Mouse (Mus musculus) hindbrain, embryonic 12.5 days (tissue): ENCODE measurements around the gene Htt. TPM values are rescaled to one million over a fixed set of nuclear protein-coding genes. Genes with fewer than 3 reads are reported as not detected.
A peak's percentile ranks its signal among the peaks of the same experiment; 100 is the strongest.

Source experiments
- ATAC-seq: fragments of 200-750 bp; cut with Nextera tagmentation; 2 replicates; pipeline ENCODE4 v1.8.0; 2017; ENCODE audit warnings: moderate TSS enrichment; ENCODE audit not compliant: low FRiP score
- H3K27ac ChIP-seq: fragments of 300-500 bp; sonication (generic); 2 replicates; pipeline ENCODE4 v1.5.1; 2016; ENCODE audit warnings: mild to moderate bottlenecking
- H3K27me3 ChIP-seq: fragments of 300-500 bp; sonication (generic); 2 replicates; pipeline ENCODE4 v1.6.1; 2016; ENCODE audit warnings: mild to moderate bottlenecking
- H3K36me3 ChIP-seq: fragments of 300-500 bp; sonication (generic); 2 replicates; pipeline ENCODE4 v1.6.1; 2016; ENCODE audit warnings: mild to moderate bottlenecking
- H3K4me1 ChIP-seq: fragments of 300-500 bp; sonication (generic); 2 replicates; pipeline ENCODE4 v1.6.1; 2016
- H3K4me2 ChIP-seq: fragments of 300-500 bp; sonication (generic); replicated peaks from 2 replicates; pipeline ENCODE4 v1.6.1; 2016; ENCODE audit warnings: mild to moderate bottlenecking
- H3K4me3 ChIP-seq: fragments of 300-500 bp; sonication (generic); 2 replicates; pipeline ENCODE4 v1.5.1; 2016; ENCODE audit warnings: mild to moderate bottlenecking
- H3K9ac ChIP-seq: fragments of 300-500 bp; sonication (generic); 2 replicates; pipeline ENCODE4 v1.6.1; 2016; ENCODE audit warnings: mild to moderate bottlenecking, moderate library complexity
- H3K9me3 ChIP-seq: fragments of 300-500 bp; sonication (generic); replicated peaks from 2 replicates; pipeline ENCODE4 v1.6.1; 2016; ENCODE audit warnings: mild to moderate bottlenecking
- WGBS: fragments of 180-500 bp; shearing (Covaris S2); methylation state at CpG from one replicate; pipeline ENCODE4 v1.1.7; 2016; 5-methylcytosine and 5-hydroxymethylcytosine counted together
- polyA plus RNA-seq: library from polyadenylated mRNA; unstranded; fragments of >200 nt; fragmentation: Nextera tagmentation; extraction: Ambion mirVana; gene quantifications from 2 replicates; pipeline ENCODE4 v1.2.1, GENCODE M21; 2016

Htt gene
- polyA plus RNA-seq, 1 experiment from 2014 or later, result 20.3 TPM

DNA sequence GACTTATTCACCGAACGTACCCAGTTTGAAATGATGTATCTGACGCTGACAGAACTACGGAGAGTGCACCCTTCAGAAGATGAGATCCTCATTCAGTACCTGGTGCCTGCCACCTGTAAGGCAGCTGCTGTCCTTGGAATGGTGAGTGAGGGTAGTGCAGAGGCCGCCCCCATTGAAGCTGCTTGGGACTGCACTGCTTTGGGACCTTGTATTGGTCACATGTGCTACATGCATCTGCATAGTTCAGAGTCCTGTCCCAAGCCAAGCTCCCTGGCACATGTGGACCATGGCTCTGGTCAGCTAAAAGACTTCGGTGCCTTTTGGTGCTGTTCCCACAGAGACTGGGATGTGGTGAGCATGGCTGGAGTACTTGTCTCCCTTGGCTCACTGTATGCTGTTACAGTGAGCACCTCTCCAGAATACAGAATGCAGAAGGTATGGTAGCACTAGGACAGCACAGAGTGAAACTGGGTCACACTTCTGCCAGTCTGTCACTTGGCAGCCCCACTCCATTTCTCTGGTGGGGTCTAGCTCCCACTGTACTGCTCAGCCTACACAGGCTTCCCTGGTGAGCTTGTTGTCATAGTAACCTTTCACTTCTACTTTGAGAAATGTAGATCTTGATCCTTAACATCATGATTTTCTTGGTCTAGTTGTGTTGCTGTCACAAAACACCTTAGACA lies 138.4 kb downstream of the Htt start:
- Histone ChIP-seq H3K4me3 (no peak overlapping the region), H3K36me3 (peaks cover 81% of the 10 kb centered on the region), H3K4me2 (no peak overlapping the region), H3K9me3 (no peaks in the 10 kb centered on the region), H3K4me1 (no peaks in the 10 kb centered on the region), H3K9ac (no peak overlapping the region), H3K27ac (no peak overlapping the region), H3K27me3 (no peaks in the 10 kb centered on the region)
- 94% methylated on average over 6 of the region's 6 CpGs for WGBS
- ATAC-seq, result no peak

DNA sequence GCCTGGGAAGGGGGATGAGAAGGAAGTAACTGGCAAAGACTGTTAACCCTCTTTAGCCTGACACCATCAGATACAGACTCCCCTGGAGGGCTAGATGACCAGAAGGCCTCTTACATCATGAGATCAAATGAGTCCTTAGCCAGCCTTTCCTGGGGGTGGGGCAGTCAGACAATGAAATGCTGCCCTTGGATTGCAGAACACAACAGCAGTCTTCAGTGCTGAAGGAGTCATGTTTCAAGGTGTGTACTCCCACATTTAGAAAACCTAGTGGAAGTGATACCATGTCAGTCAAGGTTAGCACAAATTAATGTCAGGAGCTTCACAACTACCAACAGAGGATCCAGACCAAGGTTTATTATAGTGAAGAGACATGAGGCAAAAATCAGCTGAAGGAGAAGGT lies 140.8 kb downstream of the Htt start:
- Histone ChIP-seq H3K27me3 (no peaks in the 10 kb centered on the region), H3K27ac (no peak overlapping the region), H3K4me1 (no peaks in the 10 kb centered on the region), H3K9ac (no peak overlapping the region), H3K4me2 (no peak overlapping the region), H3K9me3 (no peaks in the 10 kb centered on the region), H3K4me3 (no peak overlapping the region), H3K36me3 (peaks cover 88% of the 10 kb centered on the region)
- no peak for ATAC-seq

- H3K27ac ChIP-seq, result no peak overlapping the region
- H3K9ac ChIP-seq, result no peak overlapping the region
- H3K36me3 ChIP-seq, result peaks cover 87% of the 10 kb centered on the region
- no peak overlapping the region for H3K4me2 ChIP-seq
- H3K4me3 ChIP-seq, result no peak overlapping the region
- H3K9me3 ChIP-seq, result no peaks in the 10 kb centered on the region
- H3K27me3 ChIP-seq, result no peaks in the 10 kb centered on the region
- no peaks in the 10 kb centered on the region for H3K4me1 ChIP-seq
- 95% methylated on average over 5 of the region's 5 CpGs for WGBS
- no peak for ATAC-seq
These were observed 141.4 kb downstream of the Htt start for GRCm38 (mm10) chr5:34902811-34903385.

DNA sequence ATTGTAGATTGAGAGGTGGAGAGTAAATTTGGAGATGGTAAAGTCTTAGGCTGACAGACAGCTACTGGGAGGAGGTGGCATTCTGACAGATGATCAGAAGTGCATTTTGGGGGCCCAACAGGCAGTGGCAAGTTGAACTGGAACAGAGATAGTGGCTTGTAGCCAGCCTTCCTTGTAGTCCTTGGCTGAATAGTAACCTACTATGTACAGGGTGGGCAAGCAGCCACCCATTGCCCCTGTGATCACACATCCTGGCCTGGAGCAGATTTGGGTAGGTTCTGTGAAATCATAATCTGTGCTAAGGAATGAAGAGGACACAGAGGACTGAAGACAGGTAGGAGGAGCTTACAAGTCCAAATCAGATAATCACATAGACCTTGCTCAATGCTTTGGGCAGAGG lies 142.9 kb downstream of the Htt start:
- H3K36me3 ChIP-seq, result peaks cover 86% of the 10 kb centered on the region
- H3K27me3 ChIP-seq, result no peaks in the 10 kb centered on the region
- no peaks in the 10 kb centered on the region for H3K9me3 ChIP-seq
- no peak overlapping the region for H3K4me3 ChIP-seq
- no peak for ATAC-seq
- no peaks in the 10 kb centered on the region for H3K4me1 ChIP-seq
- no peak overlapping the region for H3K27ac ChIP-seq
- no peak overlapping the region for H3K9ac ChIP-seq
- H3K4me2 ChIP-seq, result no peak overlapping the region

DNA sequence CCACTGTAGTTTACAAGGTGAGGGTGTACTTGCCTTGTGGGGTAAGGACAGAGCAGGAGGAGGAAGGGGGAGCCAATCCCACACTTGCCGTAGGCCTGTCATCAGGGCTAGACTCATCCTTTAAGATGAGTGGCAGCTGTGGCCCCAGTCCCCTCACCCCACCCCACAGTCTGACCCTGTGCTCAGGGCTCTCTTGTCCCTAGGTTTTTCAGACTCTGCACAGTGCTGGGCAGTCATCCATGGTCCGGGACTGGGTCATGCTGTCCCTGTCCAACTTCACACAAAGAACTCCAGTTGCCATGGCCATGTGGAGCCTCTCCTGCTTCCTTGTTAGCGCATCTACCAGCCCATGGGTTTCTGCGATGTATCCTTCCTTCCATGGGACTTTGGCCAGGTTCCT lies 145.7 kb downstream of the Htt start:
- ATAC-seq, result no peak
- Histone ChIP-seq H3K27me3 (no peaks in the 10 kb centered on the region), H3K9ac (no peak overlapping the region), H3K4me3 (no peak overlapping the region), H3K27ac (no peak overlapping the region), H3K36me3 (peaks cover 78% of the 10 kb centered on the region), H3K4me1 (no peaks in the 10 kb centered on the region), H3K4me2 (no peak overlapping the region), H3K9me3 (no peaks in the 10 kb centered on the region)
- 92% methylated on average over 4 of the region's 4 CpGs for WGBS

DNA sequence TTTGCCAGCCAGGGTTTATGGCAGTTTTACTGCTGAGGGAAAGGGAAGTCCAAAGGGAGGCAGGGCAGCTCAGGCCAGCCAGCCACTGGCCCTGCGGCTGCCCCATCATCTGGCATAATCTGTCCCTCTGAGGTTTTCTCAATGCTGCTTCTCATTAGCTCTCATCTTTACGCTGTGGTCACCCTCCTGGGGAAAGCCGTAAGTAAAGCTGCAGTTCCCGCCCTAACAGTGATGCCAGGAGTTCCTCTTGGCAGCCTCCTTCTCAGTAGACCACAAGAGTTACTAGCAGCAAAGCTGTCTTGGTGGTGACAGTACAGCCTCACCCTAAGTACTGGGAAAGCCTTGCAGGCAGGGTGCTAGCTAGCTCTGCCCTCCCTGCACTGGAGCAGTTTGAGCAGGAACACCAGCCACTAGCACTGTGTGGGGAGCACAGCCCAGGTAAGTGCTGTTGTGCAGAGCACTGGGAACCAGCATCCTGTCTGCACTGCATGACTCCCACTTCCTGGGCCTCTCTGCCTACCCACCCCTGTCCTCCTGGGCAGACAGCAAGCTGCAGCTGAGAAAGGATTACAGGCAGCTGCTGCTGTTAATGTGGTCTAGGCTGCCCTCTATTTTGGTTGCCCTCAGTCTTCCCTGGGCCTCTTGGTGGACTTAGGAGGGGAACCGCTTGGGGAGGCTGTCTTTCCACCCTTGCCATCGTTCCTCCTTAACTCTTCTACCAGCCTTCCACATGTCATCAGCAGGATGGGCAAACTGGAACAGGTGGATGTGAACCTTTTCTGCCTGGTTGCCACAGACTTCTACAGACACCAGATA lies 146.6 kb downstream of the Htt start, which contains the start of gene Msantd1:
Gene Msantd1, plus strand, starts transcription at position 103 of the 816 bp plus-strand sequence.
- Histone ChIP-seq H3K4me3 (no peak within 1 kb of the TSS), H3K9ac (no peak within 1 kb of the TSS; the same call in 1 of the 2 replicates), H3K4me2 (no peak within 1 kb of the TSS), H3K4me1 (no peaks in the 10 kb centered on the region), H3K9me3 (no peaks in the 10 kb centered on the region), H3K36me3 (peaks cover 73% of the 10 kb centered on the region), H3K27ac (0 out of 2 replicates have a peak within 1 kb of the TSS, but pooled peaks have one; percentile 8), H3K27me3 (no peaks in the 10 kb centered on the region)
- ATAC-seq, result no peak
- WGBS, result 85% methylated on average over 6 of the region's 6 CpGs

GRCm38 (mm10) chr5:34908726-34909633 lies 147.4 kb downstream of the Htt start:
- H3K27ac ChIP-seq, result no peak overlapping the region
- no peaks in the 10 kb centered on the region for H3K4me1 ChIP-seq
- H3K36me3 ChIP-seq, result peaks cover 68% of the 10 kb centered on the region
- H3K4me3 ChIP-seq, result no peak overlapping the region
- H3K4me2 ChIP-seq, result no peak overlapping the region
- WGBS, result 82% methylated on average over 9 of the region's 9 CpGs
- H3K27me3 ChIP-seq, result no peaks in the 10 kb centered on the region
- H3K9ac ChIP-seq, result no peak overlapping the region
- H3K9me3 ChIP-seq, result no peaks in the 10 kb centered on the region
- no peak for ATAC-seq

GRCm38 (mm10) chr5:34909634-34910503 lies 148.3 kb downstream of the Htt start:
- no peak overlapping the region for H3K4me3 ChIP-seq
- ATAC-seq, result no peak
- 97% methylated on average over 1 of the region's 1 CpGs for WGBS

GRCm38 (mm10) chr5:34910504-34910815 lies 148.9 kb downstream of the Htt start:
- Histone ChIP-seq H3K4me1 (no peaks in the 10 kb centered on the region), H3K27ac (no peak overlapping the region), H3K4me3 (no peak overlapping the region), H3K27me3 (no peaks in the 10 kb centered on the region), H3K9me3 (no peaks in the 10 kb centered on the region), H3K4me2 (no peak overlapping the region), H3K9ac (no peak overlapping the region), H3K36me3 (peaks cover 53% of the 10 kb centered on the region)
- 86% methylated on average over 4 of the region's 4 CpGs for WGBS
- no peak for ATAC-seq

More at GRCm38 (mm10) chr5:34909634-34910503, 148.3 kb downstream of the Htt start:
- Histone ChIP-seq H3K4me2 (no peak overlapping the region), H3K9ac (no peak overlapping the region), H3K27ac (no peak overlapping the region), H3K9me3 (no peaks in the 10 kb centered on the region), H3K36me3 (peaks cover 59% of the 10 kb centered on the region), H3K27me3 (no peaks in the 10 kb centered on the region), H3K4me1 (no peaks in the 10 kb centered on the region)

DNA sequence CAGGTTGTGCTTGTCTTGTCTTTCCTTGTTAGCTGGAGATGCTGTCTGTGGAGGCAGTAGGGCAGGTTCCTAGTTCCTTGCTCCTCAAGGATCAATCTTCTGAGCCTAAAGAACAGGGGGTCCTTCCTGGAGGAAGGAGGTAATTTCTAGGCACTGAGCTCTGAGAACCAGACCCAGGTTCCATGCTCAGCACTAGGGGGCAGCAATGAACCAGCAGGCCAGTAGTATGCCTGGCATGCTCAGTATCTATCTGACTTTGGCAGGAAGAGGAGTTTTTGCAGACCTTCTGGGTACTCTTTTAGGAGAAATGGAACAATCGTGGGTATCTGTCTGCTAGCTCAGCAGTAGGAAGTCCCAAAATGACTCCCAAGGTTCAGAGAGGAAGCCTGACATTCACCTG lies 154.3 kb downstream of the Htt start:
- Histone ChIP-seq H3K4me3 (no peak overlapping the region), H3K27ac (no peak overlapping the region), H3K36me3 (peaks cover 7% of the 10 kb centered on the region; the same call in 1 of the 2 replicates), H3K9ac (no peak overlapping the region), H3K9me3 (no peaks in the 10 kb centered on the region), H3K4me1 (peaks cover 12% of the 10 kb centered on the region), H3K4me2 (no peak overlapping the region), H3K27me3 (no peaks in the 10 kb centered on the region)
- 0 out of 2 replicates have a peak, but pooled peaks have one; percentile 42 for ATAC-seq
- 11% methylated on average over 1 of the region's 1 CpGs for WGBS

DNA sequence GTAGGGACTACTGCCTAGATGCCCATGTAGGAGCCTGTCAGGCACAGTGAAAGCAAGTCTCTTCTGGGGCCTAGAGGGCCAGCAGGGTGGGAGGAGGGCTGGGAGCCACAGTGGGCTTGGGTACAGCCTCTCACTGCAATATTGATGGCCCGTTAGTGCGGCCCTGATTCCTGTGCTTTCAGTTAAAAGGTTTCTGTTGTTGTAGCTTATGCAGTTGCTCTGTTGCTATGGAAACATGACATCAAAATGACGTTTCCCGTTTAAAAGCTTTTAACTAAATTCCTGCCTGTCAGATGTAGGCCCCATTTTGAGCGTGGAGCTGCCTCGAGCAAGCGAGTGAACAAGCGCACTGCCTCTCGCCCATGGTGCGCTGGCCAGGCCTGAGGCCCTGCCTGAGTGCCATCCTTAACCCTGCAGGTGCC lies 155.7 kb downstream of the Htt start:
- Histone ChIP-seq H3K9me3 (no peaks in the 10 kb centered on the region), H3K9ac (no peak overlapping the region), H3K27ac (0 out of 2 replicates have a peak overlapping the region, but pooled peaks have one; percentile 6), H3K27me3 (no peaks in the 10 kb centered on the region), H3K4me1 (peaks cover 12% of the 10 kb centered on the region), H3K4me2 (no peak overlapping the region), H3K36me3 (peaks cover 3% of the 10 kb centered on the region; the same call in 1 of the 2 replicates), H3K4me3 (no peak overlapping the region)
- WGBS, result 55% methylated on average over 10 of the region's 10 CpGs
- ATAC-seq, result peak; percentile 62
